Comparison of ENCODE assay signal across 8 mouse cellular contexts in the genomic region with DNA sequence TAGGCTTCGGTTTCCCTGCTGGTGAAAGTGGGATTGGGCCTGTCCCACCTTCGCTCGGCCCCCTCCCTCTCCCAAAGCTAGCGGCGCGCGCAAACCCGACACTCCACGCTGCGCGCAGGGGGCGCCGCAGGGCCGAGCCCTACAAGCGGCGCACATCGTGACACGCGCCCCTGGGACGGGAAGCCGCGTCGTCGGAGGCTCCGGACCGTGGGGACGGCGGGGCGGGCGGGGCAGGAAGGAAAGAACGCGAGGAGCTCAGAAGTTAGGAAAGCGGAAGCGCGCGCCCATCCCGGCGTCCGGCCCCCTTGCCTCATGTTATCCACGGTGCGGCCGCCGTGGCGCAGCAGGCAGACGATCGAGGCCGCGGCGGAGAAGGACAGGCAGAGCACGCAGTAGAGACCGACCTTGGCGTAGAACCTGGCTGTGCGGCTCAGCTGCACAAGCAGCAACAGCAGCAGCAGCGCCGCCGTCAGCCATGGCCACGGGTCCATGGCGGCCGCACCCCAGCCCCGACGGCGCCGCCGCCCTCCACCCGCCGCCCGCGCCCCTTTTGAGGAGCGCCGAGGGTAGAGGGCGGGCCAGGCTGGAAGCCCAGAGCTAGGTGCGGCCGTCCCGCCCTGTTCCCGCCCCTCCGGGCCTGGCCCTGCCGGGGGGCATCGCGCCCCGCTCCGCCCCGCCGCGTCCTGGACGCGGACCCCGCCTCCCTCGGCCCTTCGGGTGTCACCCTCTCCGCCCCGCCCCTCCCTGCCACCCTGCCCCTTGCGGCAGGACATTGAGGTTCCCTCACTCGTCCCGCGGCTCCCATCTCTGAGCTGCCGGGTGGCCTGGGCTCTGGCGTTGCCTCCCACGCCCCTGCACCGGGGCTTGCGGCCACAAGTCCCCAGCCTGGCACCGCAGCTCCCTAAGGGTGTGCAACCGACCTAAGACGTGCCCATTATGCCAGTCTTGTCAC. TPM values are rescaled to one million over a fixed set of nuclear protein-coding genes. Genes with fewer than 3 reads are reported as not detected.
DNase-seq lines count a peak whose midpoint lies in the region; ATAC-seq lines count a peak whose summit lies in the region.

A gene (minus strand): TSS at position 698 of the 952 bp plus-strand sequence.

- H3K9ac ChIP-seq in forebrain, embryonic 14.5 days (ENCODE audit: low read length) = peak within 1 kb of the TSS; percentile 54

- WGBS in forebrain, embryonic 14.5 days = under 1% methylated on average over 84 of the region's 103 CpGs

- H3K4me2 ChIP-seq in forebrain, embryonic 14.5 days (ENCODE audit: low read length) = peak within 1 kb of the TSS; percentile 70

- ATAC-seq in forebrain, embryonic 14.5 days = peak; percentile 80
- peak; percentile 59 to 66 for ATAC-seq in hematopoietic stem cell, adult 5-6 weeks (replicated peaks in 1 of 2; ENCODE audit: insufficient read depth in 1 of 2, low FRiP score in 2 of 2, low TSS enrichment in 1 of 2, low read depth in 1 of 2, poor library complexity in 2 of 2, severe bottlenecking in 2 of 2)

- peaks cover 26% of the 10 kb centered on the region for H3K27me3 ChIP-seq in forebrain, embryonic 14.5 days (replicated peaks; ENCODE audit: control insufficient read depth, insufficient read depth, low read length)
- peaks cover 27% of the 10 kb centered on the region for H3K27me3 ChIP-seq in megakaryocyte, embryonic 14.5 days (replicated peaks)

- peak; percentile 61 to 65 for DNase-seq in CD8-positive naive resting alpha-beta T cell, adult 2 months (ENCODE audit: low read depth in 2 of 2, low spot score in 2 of 2)
- DNase-seq in adrenal gland, postnatal 14 days = peak; percentile 96
- peak; percentile 51 for DNase-seq in forebrain, embryonic 14.5 days (ENCODE audit: low spot score)
- DNase-seq in layer of hippocampus, postnatal 14 days (ENCODE audit: low spot score in 2 of 2) = peak; percentile 22 to 31
- DNase-seq in right cerebral cortex, postnatal 4 days = peak; percentile 70
- DNase-seq in cerebellum, postnatal 36 days = no peak

- H3K4me3 ChIP-seq in forebrain, embryonic 14.5 days (ENCODE audit: low read depth, low read length) = peak within 1 kb of the TSS; percentile 46
- H3K4me3 ChIP-seq in megakaryocyte, embryonic 14.5 days (replicated peaks) = peak within 1 kb of the TSS; percentile 99

- H3K36me3 ChIP-seq in forebrain, embryonic 14.5 days (ENCODE audit: control insufficient read depth, insufficient read depth, low read length) = no peaks in the 10 kb centered on the region
- H3K36me3 ChIP-seq in megakaryocyte, embryonic 14.5 days (replicated peaks; ENCODE audit: low read length) = no peaks in the 10 kb centered on the region

- no peaks in the 10 kb centered on the region; the same call in 1 of the 2 replicates for H3K4me1 ChIP-seq in forebrain, embryonic 14.5 days (ENCODE audit: control insufficient read depth, insufficient read depth, low read length)
- H3K4me1 ChIP-seq in megakaryocyte, embryonic 14.5 days = peaks cover 81% of the 10 kb centered on the region

- no peak within 1 kb of the TSS for H3K27ac ChIP-seq in forebrain, embryonic 14.5 days (ENCODE audit: low read depth, low read length)

- no peaks in the 10 kb centered on the region for H3K9me3 ChIP-seq in forebrain, embryonic 14.5 days (replicated peaks; ENCODE audit: control insufficient read depth, low read length)
- H3K9me3 ChIP-seq in megakaryocyte, embryonic 14.5 days = no peaks in the 10 kb centered on the region

RNA-seq across cellular contexts. Expression of the gene that starts here (rescaled TPM):
- total RNA-seq in adrenal gland, postnatal 14 days (2021) = 271 and 405 TPM in 2 replicates
- 4.0 TPM in 2 replicates for polyA plus RNA-seq in forebrain, embryonic 14.5 days (2014; fragmentation: Nextera tagmentation; extraction: Ambion mirVana)
- 49.6 and 81.5 TPM in 2 replicates for total RNA-seq in hematopoietic stem cell, adult 5-6 weeks (2017)
- total RNA-seq in layer of hippocampus, postnatal 14 days (2021) = 1 to 10 TPM; 1.2 to 1.9 TPM
- 34.1 and 41.8 TPM in 2 replicates for polyA plus RNA-seq in megakaryocyte, embryonic 14.5 days (2012; ENCODE audit: insufficient read depth, low replicate concordance)

Comparison
In these comparisons a context has a peak if more than half of its experiments do, and no peak if none do; other contexts are left out.
1. RNA of the gene that starts here (total RNA-seq): 271 to 405 TPM in adrenal gland, postnatal 14 days and 49.6 to 81.5 TPM in hematopoietic stem cell, adult 5-6 weeks; 1.2 to 1.9 TPM in layer of hippocampus, postnatal 14 days; every median in the first group is over 10 times any median in the second.
2. DNase-seq: peak in CD8-positive naive resting alpha-beta T cell, adult 2 months (2 of 2), adrenal gland, postnatal 14 days (single experiment), forebrain, embryonic 14.5 days (single experiment), layer of hippocampus, postnatal 14 days (2 of 2) and right cerebral cortex, postnatal 4 days (single experiment); none in cerebellum, postnatal 36 days (0 of 2).